Mouse (Mus musculus) forebrain, embryonic 10.5 days (tissue): Measurements from ENCODE around the gene Adamts7. TPM values are rescaled to one million over a fixed set of nuclear protein-coding genes. Genes with fewer than 3 reads are reported as not detected.

Experiments
- DNase-seq: peaks from one replicate; pipeline ENCODE4 v3.0.0-alpha.2; 2017; ENCODE audit warnings: low spot score; ENCODE audit errors: extremely low spot score
- H3K27ac ChIP-seq: fragments of 300-500 bp; sonication (generic); 2 replicates; pipeline ENCODE4 v1.5.1; 2016; ENCODE audit warnings: mild to moderate bottlenecking
- H3K27me3 ChIP-seq: fragments of 300-500 bp; sonication (generic); 2 replicates; pipeline ENCODE4 v1.6.1; 2016; ENCODE audit warnings: mild to moderate bottlenecking; ENCODE audit not compliant: poor library complexity, severe bottlenecking
- H3K36me3 ChIP-seq: fragments of 300-500 bp; sonication (generic); replicated peaks from 2 replicates; pipeline ENCODE4 v1.6.1; 2016; ENCODE audit warnings: mild to moderate bottlenecking, moderate library complexity
- H3K4me1 ChIP-seq: fragments of 300-500 bp; sonication (generic); 2 replicates; pipeline ENCODE4 v1.6.1; 2016
- H3K4me3 ChIP-seq: fragments of 300-500 bp; sonication (generic); 2 replicates; pipeline ENCODE4 v1.5.1; 2016; ENCODE audit warnings: mild to moderate bottlenecking, moderate library complexity
- H3K9me3 ChIP-seq: fragments of 300-500 bp; sonication (generic); 2 replicates; pipeline ENCODE4 v1.6.1; 2016; ENCODE audit warnings: mild to moderate bottlenecking, moderate library complexity
- WGBS: fragments of 180-500 bp; shearing (Covaris S2); methylation state at CpG from one replicate; pipeline ENCODE4 v1.1.7; 2016; 5-methylcytosine and 5-hydroxymethylcytosine counted together
- polyA plus RNA-seq: library from polyadenylated mRNA; unstranded; fragments of >200 nt; fragmentation: Nextera tagmentation; extraction: Ambion mirVana; gene quantifications from 2 replicates; pipeline ENCODE4 v1.2.1, GENCODE M21; 2016

Adamts7 gene
- polyA plus RNA-seq, 1 experiment from 2014 or later = 17.2 TPM

DNA sequence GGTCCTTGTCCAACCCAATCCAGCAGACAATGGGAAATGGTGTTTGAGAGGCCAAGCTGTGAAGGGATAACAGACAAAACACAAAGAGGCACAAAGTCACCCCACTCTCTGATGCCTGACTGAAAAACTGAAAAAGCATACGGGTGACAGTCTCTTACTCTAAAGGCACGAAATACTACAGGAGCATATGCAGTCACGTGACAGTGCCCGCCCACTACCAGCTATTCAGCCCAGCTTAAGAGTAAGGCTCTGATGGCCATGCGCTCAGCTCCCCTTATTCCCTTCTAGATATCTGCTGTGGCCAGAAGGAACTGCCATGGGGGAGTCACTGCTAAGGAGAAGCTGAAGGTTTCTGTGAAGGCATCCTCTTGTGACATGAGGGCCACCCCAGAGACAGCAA lies 82.9 kb downstream of the Adamts7 start:
- H3K27ac ChIP-seq = no peak overlapping the region
- no peak overlapping the region for H3K4me3 ChIP-seq
- H3K27me3 ChIP-seq = no peaks in the 10 kb centered on the region
- no peaks in the 10 kb centered on the region for H3K4me1 ChIP-seq
- H3K36me3 ChIP-seq = peaks cover 28% of the 10 kb centered on the region
- no peak for DNase-seq
- H3K9me3 ChIP-seq = no peaks in the 10 kb centered on the region
- WGBS = 93% methylated on average over 5 of the region's 5 CpGs

DNA sequence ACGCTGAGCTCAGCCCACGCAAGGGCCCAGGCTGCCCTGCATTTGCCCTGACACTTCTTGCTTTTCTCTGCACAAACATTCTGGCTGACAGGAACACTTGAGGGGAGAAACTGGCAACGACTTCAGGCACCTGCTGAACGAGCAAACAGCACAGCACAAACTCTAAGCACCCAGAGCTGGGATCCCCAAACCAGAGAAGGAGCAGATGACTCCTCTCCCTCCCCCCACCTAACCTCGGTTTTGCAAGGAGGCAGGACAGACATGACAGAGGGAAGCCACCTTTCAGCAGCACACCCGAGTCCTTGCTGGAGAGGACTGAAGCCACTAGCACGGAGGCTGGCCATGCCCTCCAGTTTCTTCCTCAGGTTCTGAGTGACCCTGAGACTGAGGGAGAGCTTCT lies 84.4 kb downstream of the Adamts7 start:
- Histone ChIP-seq H3K27ac (no peak overlapping the region), H3K9me3 (no peaks in the 10 kb centered on the region), H3K36me3 (peaks cover 26% of the 10 kb centered on the region), H3K4me1 (no peaks in the 10 kb centered on the region), H3K27me3 (no peaks in the 10 kb centered on the region), H3K4me3 (no peak overlapping the region)
- no peak for DNase-seq
- 85% methylated on average over 7 of the region's 7 CpGs for WGBS

DNA sequence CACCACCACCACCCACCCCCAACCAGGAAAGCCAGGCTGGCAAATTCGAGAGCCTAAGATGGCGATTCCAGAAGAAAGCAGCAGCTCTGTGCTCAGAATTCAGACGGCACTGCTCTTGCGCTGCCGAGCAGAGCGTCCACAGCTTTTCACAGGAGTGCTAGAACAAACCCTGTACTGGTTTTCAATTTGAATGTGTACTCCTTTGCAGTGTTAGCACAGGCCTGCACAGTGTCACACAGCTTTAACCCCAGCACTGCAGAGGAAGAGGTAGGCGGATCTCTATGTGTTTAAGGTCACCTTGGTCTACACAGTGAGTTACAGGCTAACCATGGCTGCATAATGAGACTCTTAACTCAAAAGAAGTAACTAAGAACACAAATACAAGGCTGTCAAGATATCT lies 85.5 kb downstream of the Adamts7 start:
- Histone ChIP-seq H3K4me3 (no peak overlapping the region), H3K4me1 (no peaks in the 10 kb centered on the region), H3K36me3 (peaks cover 26% of the 10 kb centered on the region), H3K9me3 (no peaks in the 10 kb centered on the region), H3K27me3 (no peaks in the 10 kb centered on the region), H3K27ac (no peak overlapping the region)
- 92% methylated on average over 7 of the region's 7 CpGs for WGBS
- no peak for DNase-seq

DNA sequence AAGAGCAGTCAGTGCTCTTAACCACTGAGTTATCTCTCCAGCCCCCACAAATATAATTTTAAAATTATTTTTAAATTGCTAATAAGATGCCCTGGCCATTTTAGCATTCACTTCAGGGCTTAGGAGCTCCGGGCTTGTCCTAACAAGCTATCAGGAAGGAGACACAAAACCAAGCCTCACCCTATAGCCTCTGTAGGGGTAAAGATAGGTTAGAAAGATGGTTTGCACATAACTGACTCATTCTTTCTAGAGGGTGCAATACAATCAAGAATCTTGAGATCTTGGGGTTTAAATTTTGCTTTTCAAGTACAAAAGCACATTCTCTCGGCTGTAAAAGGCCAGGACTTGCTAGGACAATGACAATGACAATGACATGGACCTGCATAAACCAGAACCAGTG lies 86.2 kb downstream of the Adamts7 start:
- no peak overlapping the region for H3K4me3 ChIP-seq
- H3K27ac ChIP-seq = no peak overlapping the region
- DNase-seq = no peak
- no peaks in the 10 kb centered on the region for H3K27me3 ChIP-seq
- H3K4me1 ChIP-seq = no peaks in the 10 kb centered on the region
- peaks cover 26% of the 10 kb centered on the region for H3K36me3 ChIP-seq
- no peaks in the 10 kb centered on the region for H3K9me3 ChIP-seq
- WGBS = 93% methylated on average over 2 of the region's 2 CpGs

DNA sequence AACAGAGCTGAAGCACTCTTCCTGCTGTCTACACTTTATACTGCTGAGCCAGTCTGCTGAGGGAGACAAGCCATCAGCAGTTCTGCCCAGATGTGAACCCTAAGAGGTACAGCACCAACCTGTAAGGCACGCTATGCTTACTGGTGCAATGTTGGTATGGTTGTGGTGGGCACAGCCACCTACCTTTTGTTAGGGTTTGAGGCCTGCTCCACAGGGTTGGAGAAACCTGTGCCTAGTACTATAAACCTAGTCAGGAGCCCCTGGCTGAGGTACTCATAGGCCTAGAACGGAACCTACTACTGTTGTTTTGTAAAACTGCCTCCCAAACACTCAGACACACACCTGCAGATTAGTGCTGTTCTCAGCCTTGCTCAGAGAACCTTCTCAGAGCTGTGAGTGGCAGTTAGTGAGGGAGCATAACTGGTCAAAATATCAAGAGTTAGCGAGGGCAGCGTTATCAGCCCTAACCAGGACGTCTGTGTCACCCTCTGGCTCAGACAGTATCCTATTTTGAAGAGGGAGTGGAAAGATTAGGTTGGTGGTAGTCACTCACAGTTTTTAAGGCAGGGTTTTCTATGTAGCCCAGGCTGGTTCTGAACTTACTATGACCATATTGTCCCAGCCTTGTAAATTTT lies 87.4 kb downstream of the Adamts7 start:
- no peak for DNase-seq
- no peaks in the 10 kb centered on the region for H3K27me3 ChIP-seq
- H3K4me3 ChIP-seq = no peak overlapping the region
- H3K4me1 ChIP-seq = no peaks in the 10 kb centered on the region
- H3K36me3 ChIP-seq = peaks cover 26% of the 10 kb centered on the region
- 86% methylated on average over 5 of the region's 5 CpGs for WGBS
- H3K27ac ChIP-seq = no peak overlapping the region; the same call in 1 of the 2 replicates
- H3K9me3 ChIP-seq = no peaks in the 10 kb centered on the region

DNA sequence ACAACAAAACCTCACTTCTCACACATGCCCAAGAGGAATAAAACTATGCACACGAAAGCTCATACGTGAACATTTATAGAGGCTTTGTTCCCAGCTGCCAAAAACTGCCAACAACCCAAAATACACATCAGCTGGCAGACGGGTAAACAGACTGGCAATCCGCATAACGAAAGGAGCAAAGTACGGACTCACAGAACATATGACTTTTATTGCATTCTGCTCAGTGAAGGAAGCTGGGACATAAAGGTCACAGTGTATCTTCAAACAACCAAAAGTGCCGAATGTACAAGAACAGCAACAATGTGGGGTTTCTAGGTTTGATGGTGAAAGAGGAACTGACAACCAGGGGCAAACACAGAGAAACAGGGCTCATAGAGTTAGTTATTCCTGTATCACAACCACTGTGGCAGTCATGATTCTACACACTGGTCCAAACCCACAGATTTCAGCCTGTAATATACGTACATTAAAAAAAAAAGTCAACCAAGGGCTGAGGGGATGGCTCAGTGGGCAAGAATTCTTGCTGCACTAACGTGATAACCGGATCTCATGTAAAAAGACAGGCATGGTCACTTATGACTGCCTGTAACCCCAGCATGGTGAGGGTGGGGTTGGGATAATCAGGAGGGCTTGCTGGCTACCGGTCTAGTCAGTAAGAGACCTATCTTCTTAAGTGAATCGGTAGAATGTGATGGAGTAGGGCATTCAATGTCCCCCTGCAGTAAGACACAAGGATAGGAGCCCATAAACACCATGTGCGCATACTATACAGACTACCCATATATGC lies 88.3 kb downstream of the Adamts7 start:
- H3K27ac ChIP-seq = no peak overlapping the region
- no peaks in the 10 kb centered on the region for H3K27me3 ChIP-seq
- H3K36me3 ChIP-seq = peaks cover 18% of the 10 kb centered on the region
- no peak for DNase-seq
- 89% methylated on average over 13 of the region's 13 CpGs for WGBS
- H3K9me3 ChIP-seq = no peaks in the 10 kb centered on the region
- peaks cover 6% of the 10 kb centered on the region for H3K4me1 ChIP-seq
- no peak overlapping the region for H3K4me3 ChIP-seq

DNA sequence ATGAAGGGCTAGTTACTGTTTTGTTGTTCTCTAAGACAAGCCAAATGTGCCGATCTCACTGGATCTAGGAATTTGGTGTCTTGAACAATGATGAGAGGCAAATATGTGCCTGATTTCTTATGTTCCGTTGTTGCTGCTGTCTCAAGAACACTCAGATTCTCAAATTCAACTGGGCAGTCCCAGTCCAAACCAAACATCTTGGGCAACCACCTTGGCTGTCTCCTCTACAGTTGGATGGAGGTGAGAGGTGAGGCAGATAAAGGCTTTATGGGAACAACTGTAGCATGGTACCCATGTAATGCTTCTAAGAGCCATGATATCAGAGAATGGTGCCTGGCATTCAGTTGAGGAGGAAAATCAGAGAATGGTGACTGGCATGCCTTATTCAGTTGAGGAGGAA lies 90.3 kb downstream of the Adamts7 start:
- no peak overlapping the region for H3K4me3 ChIP-seq
- peaks cover 10% of the 10 kb centered on the region for H3K4me1 ChIP-seq
- DNase-seq = no peak
- H3K36me3 ChIP-seq = peaks cover 4% of the 10 kb centered on the region
- WGBS = 96% methylated on average over 2 of the region's 2 CpGs
- no peaks in the 10 kb centered on the region for H3K9me3 ChIP-seq
- H3K27me3 ChIP-seq = no peaks in the 10 kb centered on the region
- H3K27ac ChIP-seq = no peak overlapping the region

DNA sequence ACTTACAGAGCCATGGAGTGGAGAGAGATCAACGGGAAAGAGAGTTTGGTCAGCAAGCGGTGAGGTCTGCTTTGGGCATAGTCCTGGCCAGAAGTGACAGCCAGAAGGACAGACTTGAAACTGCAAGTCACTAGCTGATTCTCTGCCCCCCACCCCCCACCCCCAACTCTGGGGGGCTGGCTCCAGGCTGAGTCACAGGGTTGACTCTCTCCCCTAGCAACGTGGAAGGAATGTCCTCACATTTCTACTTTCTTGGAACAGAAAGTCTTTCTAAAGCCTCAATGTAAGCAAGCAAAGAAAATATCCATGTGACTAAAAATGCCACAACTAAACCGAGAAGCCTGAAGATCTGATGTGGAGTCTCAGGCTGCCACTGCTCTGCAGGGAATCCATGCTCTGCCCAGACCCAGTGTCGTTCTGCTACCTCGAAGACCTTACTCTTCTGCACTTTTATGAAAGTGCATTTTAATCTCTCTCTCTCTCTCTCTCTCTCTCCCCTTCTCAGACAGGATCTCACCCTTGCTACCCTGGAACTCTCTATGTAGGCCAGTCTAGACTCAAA lies 93.1 kb downstream of the Adamts7 start:
- no peak for DNase-seq
- WGBS = 69% methylated on average over 6 of the region's 6 CpGs
- peaks cover 20% of the 10 kb centered on the region for H3K4me1 ChIP-seq
- H3K4me3 ChIP-seq = no peak overlapping the region
- H3K27ac ChIP-seq = 0 out of 2 replicates have a peak overlapping the region, but pooled peaks have one; percentile 3
- no peaks in the 10 kb centered on the region for H3K9me3 ChIP-seq
- no peaks in the 10 kb centered on the region for H3K27me3 ChIP-seq
- H3K36me3 ChIP-seq = no peaks in the 10 kb centered on the region; the same call in 1 of the 2 replicates

DNA sequence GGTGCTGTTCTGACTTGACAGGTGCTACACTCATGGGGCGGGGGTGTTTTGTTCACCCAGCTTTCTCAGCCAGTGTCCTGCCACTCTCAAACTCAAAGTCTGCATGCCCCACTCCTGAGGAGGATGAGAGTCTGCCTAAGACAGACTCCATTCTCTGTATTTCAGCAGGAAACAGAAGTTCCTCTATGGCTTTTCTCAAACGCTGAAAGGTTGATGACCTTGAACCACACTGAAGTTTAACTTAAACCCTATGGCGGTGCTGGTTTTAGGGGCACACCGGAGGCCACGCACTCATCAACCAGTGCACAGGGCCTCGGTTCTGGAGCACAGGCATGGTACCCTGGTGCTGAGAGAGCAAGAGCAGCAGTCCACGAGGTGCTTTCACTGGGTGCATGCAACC lies 94.4 kb downstream of the Adamts7 start:
- Histone ChIP-seq H3K27me3 (no peaks in the 10 kb centered on the region), H3K4me1 (peaks cover 22% of the 10 kb centered on the region), H3K36me3 (no peaks in the 10 kb centered on the region; the same call in 1 of the 2 replicates), H3K9me3 (no peaks in the 10 kb centered on the region), H3K4me3 (no peak overlapping the region), H3K27ac (no peak overlapping the region)
- DNase-seq = no peak
- 79% methylated on average over 7 of the region's 7 CpGs for WGBS

Other genes with a start within 250 kb of the Adamts7 start
- 6.0 TPM in 2 replicates for gene Ctsh, start 108.9 kb upstream of the Adamts7 start, polyA plus RNA-seq
- 528 and 553 TPM in 2 replicates for gene Morf4l1, start 48.3 kb upstream of the Adamts7 start, polyA plus RNA-seq
- gene Tbc1d2b, start 107.7 kb downstream of the Adamts7 start, polyA plus RNA-seq = 7.8 and 8.0 TPM in 2 replicates